Mouse (Mus musculus): ENCODE measurements at regions not wholly inside any gene's neighbourhood (a gene's known extent, or its start where the extent isn't known, plus 50 kb on each side); places are given as distances from the start of the nearest gene placed in this dataset.
A peak's percentile ranks its signal among the peaks of the same experiment; 100 is the strongest.

GRCm38 (mm10) chr1:132820136-132820535, 59.9 kb upstream of the Lrrn2 start:
- DNase-seq (ENCODE audit: low spot score) = no peak

DNA sequence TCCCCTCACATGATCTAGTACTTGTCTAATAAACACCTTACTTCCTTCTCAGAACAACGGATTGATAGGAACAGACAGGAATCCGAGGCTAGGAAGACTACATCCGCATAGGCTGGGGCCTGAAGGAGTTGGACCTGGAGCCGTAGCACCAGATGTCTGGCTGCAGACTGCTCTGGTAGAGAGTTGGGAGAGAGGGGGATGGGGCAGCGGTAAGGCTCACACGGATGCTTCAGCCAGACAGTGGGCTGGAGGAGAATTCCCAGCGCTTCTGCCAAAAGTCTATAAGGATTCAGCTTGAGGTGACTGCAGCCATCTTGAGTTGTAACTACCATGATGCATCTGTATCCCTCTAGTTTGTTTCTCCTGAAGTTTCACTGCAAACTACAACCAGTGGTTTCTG, 61.8 kb upstream of the Lrrn2 start:
- DNase-seq (ENCODE audit: low spot score) = peak; percentile 6

GRCm38 (mm10) chr1:132817366-132817765, 62.7 kb upstream of the Lrrn2 start:
- DNase-seq (ENCODE audit: low spot score) = no peak

GRCm38 (mm10) chr1:132805543-132805942, 63.9 kb upstream of the Nfasc start:
- peak; percentile 23 for DNase-seq (ENCODE audit: low spot score)

DNA sequence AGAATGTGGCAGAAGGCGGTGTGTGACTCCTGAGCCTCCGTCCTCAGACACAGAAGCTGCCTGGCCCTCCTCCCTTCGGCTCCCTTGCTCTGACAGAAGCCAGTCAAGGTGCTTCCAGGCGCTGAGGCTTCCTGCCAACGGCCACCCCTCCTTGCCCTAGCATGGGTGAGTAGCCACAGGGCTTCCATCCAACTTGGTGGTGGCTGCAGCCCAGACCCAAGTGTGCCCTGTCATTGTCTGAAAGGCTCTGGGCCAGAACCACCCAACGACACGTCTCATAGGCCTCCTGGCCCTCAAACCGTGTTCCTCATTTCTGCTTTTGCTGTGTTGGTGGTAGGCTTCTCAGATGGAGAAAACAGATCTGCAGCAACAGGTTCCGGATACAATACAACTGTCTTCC, 62.2 kb upstream of the Nfasc start:
- DNase-seq (ENCODE audit: low spot score) = no peak

DNA sequence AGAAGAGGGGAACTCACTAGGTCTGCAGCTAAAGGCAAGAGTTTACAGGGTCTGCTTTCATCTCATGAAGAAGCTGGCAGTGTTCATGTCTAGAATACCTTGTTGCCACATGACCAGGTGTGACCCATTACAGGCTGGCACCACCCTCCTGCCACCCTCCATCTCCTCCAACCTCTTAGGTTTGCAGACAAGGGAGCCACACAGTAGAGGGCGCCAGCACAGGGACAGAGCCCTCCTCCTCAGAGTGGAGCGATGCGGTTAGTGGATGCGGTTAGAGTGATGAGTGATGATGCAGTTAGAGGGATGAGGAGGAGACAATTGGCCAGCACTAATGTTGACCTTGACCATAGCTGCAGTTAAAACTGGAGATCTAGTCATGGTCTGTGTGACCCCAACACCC, 60.8 kb upstream of the Nfasc start:
- DNase-seq (ENCODE audit: low spot score) = peak; percentile 14

DNA sequence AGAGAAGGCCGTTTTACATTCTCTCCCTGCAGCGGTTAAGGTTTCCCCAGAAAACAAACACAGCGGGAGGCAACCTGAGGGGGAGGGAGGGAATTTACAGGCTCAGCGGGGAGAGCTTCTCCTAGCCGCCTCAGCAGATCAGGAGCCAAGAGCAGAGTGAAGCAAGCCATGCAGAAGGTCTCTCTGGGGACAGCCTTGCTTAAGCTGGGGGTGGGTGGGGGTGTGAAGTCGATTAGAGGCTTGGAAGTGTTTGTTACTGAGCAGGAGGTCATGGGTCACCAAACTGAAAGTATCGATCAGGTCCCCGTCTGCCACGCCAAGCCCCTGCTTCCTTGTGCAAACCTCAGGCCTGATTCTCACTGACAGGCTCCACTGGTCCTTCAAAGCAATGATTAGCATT, 58.7 kb upstream of the Nfasc start:
- DNase-seq (ENCODE audit: low spot score) = peak; percentile 52

GRCm38 (mm10) chr1:132799258-132799657, 57.7 kb upstream of the Nfasc start:
- peak; percentile 86 for DNase-seq (ENCODE audit: low spot score)

DNA sequence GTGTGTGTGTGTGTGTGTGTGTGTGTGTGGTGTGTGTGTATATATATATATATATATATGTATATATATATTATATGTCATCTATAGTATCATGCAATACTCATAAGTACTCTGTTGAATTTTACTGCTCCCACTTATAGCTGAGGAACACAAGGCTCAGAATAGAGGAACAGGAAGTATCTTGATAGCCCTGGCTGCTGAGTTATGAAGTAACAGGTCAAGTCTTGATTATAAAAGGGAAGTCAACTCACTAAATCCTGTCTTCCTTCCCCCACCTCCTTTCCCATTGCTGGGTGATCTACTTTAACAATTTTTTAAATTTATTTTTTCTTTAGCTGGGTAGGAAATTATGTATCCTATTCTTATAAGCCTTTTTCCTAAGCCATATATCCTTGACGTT, 52.9 kb upstream of the Nfasc start:
- DNase-seq (ENCODE audit: low spot score) = no peak

All from embryo, embryonic 10.5 days (tissue).